Mouse (Mus musculus) midbrain, embryonic 15.5 days (tissue): ENCODE measurements around the gene Cog6. TPM values are rescaled to one million over a fixed set of nuclear protein-coding genes. Genes with fewer than 3 reads are reported as not detected.
A peak's percentile ranks its signal among the peaks of the same experiment; 100 is the strongest.

Experiments
- ATAC-seq: fragments of 200-750 bp; cut with Nextera tagmentation; replicated peaks from 2 replicates; pipeline ENCODE4 v1.8.0; 2017; ENCODE audit warnings: moderate TSS enrichment
- H3K27ac ChIP-seq: fragments of 300-500 bp; sonication (generic); 2 replicates; pipeline ENCODE4 v1.5.1; 2015; ENCODE audit warnings: mild to moderate bottlenecking, inconsistent platforms
- H3K27me3 ChIP-seq: fragments of 300-500 bp; sonication (generic); replicated peaks from 2 replicates; pipeline ENCODE4 v1.6.1; 2015; ENCODE audit warnings: inconsistent platforms
- H3K36me3 ChIP-seq: fragments of 300-500 bp; sonication (generic); replicated peaks from 2 replicates; pipeline ENCODE4 v1.6.1; 2015; ENCODE audit warnings: inconsistent platforms
- H3K4me1 ChIP-seq: fragments of 300-500 bp; sonication (generic); 2 replicates; pipeline ENCODE4 v1.6.1; 2015; ENCODE audit warnings: inconsistent platforms
- H3K4me2 ChIP-seq: fragments of 300-500 bp; sonication (generic); 2 replicates; pipeline ENCODE4 v1.6.1; 2015; ENCODE audit warnings: inconsistent platforms, mild to moderate bottlenecking, moderate library complexity
- H3K4me3 ChIP-seq: fragments of 300-500 bp; sonication (generic); 2 replicates; pipeline ENCODE4 v1.5.1; 2015; ENCODE audit warnings: mild to moderate bottlenecking, inconsistent platforms
- H3K9ac ChIP-seq: fragments of 300-500 bp; sonication (generic); 2 replicates; pipeline ENCODE4 v1.6.1; 2015; ENCODE audit warnings: mild to moderate bottlenecking, inconsistent platforms
- H3K9me3 ChIP-seq: fragments of 300-500 bp; sonication (generic); 2 replicates; pipeline ENCODE4 v1.6.1; 2016; ENCODE audit warnings: inconsistent platforms
- WGBS: fragments of 180-500 bp; shearing (Covaris S2); methylation state at CpG from one replicate; pipeline ENCODE4 v1.1.7; 2015; ENCODE audit warnings: mixed read lengths; 5-methylcytosine and 5-hydroxymethylcytosine counted together
- polyA plus RNA-seq: library from polyadenylated mRNA; unstranded; fragments of >200 nt; fragmentation: Nextera tagmentation; extraction: Ambion mirVana; gene quantifications from 2 replicates; pipeline ENCODE4 v1.2.1, GENCODE M21; 2015

The Cog6 gene
- 59.6 and 63.8 TPM in 2 replicates for polyA plus RNA-seq

DNA sequence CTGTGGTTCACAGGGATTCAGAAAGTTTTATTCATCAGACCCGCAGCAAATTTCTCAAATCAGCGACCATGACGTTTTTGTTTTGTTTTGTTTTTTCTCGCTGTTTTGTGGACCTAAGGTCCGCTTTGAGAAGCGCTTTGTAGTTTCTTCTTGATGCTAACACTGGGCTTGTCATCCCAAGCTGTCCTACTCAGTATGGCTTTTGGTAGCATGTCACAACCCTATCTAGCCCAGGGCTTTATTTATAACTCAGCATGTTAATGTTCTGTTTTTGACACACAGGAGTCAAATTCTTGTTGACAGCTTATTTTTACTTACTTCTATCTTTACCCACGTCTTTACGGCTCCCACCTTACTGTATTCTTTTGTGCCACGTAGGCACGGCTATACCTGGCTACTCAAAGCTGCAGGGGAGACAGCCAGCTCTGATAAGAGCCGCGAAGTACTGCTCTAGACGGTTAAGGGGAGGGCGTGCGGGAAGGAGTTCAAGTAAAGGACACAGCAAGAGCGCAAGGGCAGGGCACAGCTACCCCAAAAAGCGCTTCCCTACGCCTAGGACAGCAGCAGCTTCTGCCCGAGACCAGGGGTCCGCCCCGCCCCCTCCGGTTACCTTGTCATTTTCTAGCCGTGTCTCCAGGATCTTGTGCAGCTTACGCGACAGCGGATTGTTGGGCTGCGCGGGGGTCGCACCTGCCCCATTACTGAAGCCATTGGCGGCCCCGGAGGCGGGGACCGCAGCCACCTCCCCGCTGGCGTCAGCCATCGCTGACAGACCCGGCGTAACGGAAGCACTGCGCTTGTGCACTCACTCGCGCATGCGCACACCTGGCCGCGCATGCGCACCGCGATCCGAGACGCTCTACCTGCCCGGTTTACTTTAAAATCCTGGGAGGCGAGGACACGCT is at the start of gene Cog6:
Cog6 (minus strand) TSS at position 802 of the 905 bp plus-strand sequence.
- H3K36me3 ChIP-seq: peaks cover 10% of the 10 kb centered on the region; the same call in 1 of the 2 replicates
- peak within 1 kb of the TSS; percentile 57 for H3K4me2 ChIP-seq
- peaks cover 10% of the 10 kb centered on the region for H3K4me1 ChIP-seq
- H3K27ac ChIP-seq: peak within 1 kb of the TSS; percentile 84
- no peaks in the 10 kb centered on the region for H3K9me3 ChIP-seq
- peak within 1 kb of the TSS; percentile 94 for H3K4me3 ChIP-seq
- WGBS: 5% methylated on average over 53 of the region's 53 CpGs
- ATAC-seq: peak; percentile 94
- H3K9ac ChIP-seq: peak within 1 kb of the TSS; percentile 85
- H3K27me3 ChIP-seq: no peaks in the 10 kb centered on the region

DNA sequence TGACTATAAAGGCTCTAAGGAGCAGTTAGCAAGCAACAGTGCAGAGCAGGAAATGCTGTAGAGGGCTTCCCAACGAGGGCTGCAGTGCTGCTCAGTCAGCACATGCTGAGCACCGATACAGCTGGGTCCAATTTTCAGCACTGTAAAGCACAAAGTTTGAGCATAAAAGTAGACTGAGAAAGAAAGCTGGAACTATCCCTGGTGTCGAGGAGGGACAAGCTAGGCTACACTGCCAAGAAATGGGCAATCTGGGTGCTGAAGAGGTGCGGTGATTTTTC is 49.0 kb upstream of the Cog6 start:
- no peak overlapping the region for H3K4me3 ChIP-seq
- WGBS: 85% methylated on average over 4 of the region's 4 CpGs
- no peaks in the 10 kb centered on the region for H3K4me1 ChIP-seq
- H3K27me3 ChIP-seq: no peaks in the 10 kb centered on the region
- no peaks in the 10 kb centered on the region for H3K9me3 ChIP-seq
- no peaks in the 10 kb centered on the region for H3K36me3 ChIP-seq
- H3K27ac ChIP-seq: no peak overlapping the region
- H3K9ac ChIP-seq: no peak overlapping the region
- ATAC-seq: no peak
- H3K4me2 ChIP-seq: no peak overlapping the region

DNA sequence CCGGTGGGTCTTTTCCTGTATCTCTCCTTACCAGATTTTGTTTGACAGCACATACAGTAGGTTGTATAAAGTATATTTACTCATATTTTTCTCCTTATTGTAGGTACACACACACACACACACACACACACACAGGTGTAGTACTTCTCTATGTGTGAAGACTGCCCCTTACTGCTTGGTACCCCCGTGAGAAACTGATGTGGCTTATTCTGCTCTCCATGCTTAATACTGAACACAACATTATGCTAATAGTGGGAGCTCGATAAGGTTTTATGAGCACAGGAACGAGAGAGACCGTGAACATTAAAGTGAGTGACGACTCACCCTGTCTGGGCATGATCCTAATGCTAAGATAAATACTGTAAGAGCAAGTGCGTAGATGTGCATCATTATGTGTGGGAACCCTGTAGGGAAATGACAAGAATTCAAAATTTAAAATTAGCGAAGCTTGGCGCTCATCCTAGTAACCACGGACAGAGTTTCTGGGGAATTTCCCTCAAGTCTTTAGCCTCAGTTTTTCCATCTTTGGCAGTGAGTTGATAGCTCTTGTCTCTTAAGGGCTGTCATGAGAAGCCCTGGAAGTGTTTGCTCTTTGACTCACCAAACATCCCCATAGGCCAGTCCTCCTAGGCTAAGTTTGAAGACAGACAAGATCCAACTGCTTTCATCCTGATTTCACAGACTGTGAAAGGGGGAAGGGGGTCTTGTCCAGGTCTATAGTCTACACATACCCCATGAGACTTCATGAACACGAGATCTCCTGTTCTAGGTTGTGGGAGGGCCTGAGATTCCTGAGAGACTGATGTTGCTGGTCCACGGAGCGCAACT is 48.4 kb upstream of the Cog6 start:
- H3K9me3 ChIP-seq: no peaks in the 10 kb centered on the region
- no peak overlapping the region for H3K4me2 ChIP-seq
- WGBS: 86% methylated on average over 13 of the region's 13 CpGs
- H3K4me3 ChIP-seq: no peak overlapping the region
- no peaks in the 10 kb centered on the region for H3K36me3 ChIP-seq
- no peak for ATAC-seq
- no peaks in the 10 kb centered on the region for H3K27me3 ChIP-seq
- no peak overlapping the region for H3K27ac ChIP-seq
- H3K9ac ChIP-seq: no peak overlapping the region
- no peaks in the 10 kb centered on the region for H3K4me1 ChIP-seq

DNA sequence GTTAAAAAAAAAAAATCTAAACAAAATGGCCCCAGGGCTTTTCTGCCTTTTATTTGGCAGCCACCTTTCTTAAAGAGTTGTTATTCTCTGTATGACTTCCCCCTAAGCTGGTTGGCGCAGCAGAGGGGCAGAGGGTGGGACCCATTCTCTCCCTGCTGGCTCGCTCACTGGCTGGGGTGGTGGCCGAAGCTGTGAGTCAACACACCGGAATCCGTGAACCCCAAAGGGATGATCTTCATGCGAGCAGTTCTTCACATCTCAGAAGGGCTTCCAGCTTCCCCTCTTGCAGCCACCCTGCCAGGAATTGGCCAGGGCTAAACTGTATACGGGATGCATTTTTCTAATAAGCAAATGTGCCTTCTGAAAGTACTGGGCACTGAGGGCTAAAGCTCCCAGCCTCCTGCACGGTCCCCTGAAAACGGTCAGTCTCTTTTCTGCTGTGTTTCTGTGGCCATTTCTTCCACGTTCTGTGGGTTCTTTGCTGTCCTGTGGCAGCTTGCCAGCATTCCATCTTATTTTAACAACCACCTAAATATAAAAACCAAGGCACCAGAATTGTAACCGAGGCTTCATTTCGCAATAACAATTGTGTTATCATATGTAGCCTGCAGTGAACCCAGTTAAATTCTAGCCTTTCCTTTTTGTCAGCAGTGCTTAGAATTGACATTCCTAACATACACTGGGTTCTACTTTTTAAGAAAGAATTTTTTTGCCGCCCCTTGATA is 46.5 kb upstream of the Cog6 start:
- no peak for ATAC-seq
- no peaks in the 10 kb centered on the region; the same call in 1 of the 2 replicates for H3K4me1 ChIP-seq
- H3K27ac ChIP-seq: no peak overlapping the region
- H3K9ac ChIP-seq: no peak overlapping the region
- no peak overlapping the region for H3K4me2 ChIP-seq
- H3K9me3 ChIP-seq: no peaks in the 10 kb centered on the region
- no peaks in the 10 kb centered on the region for H3K36me3 ChIP-seq
- no peak overlapping the region for H3K4me3 ChIP-seq
- 62% methylated on average over 13 of the region's 13 CpGs for WGBS
- no peaks in the 10 kb centered on the region for H3K27me3 ChIP-seq

DNA sequence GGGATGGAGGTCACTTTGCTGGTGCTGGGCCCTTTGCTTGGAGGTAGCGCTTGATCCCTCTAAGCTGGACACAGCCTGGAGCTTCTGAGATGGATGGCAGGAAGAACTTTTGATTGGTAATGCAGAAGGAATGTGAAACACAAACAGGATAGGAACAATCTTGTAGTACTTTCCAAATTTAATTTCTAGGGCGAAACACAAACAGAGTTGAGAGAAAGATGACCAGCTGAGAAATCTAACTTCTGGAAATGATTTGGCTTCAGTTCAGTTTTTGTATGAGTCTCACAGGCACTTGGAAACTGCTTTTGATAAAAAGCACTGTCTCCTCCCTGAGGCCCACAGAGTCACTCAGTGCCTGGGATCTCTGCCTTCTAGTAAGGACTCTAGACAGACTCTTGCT is 42.9 kb upstream of the Cog6 start:
- no peaks in the 10 kb centered on the region for H3K9me3 ChIP-seq
- 92% methylated on average over 2 of the region's 2 CpGs for WGBS
- H3K27me3 ChIP-seq: no peaks in the 10 kb centered on the region
- no peak overlapping the region for H3K4me2 ChIP-seq
- H3K4me1 ChIP-seq: no peaks in the 10 kb centered on the region; the same call in 1 of the 2 replicates
- no peak overlapping the region for H3K27ac ChIP-seq
- H3K4me3 ChIP-seq: no peak overlapping the region
- ATAC-seq: no peak
- no peaks in the 10 kb centered on the region for H3K36me3 ChIP-seq
- H3K9ac ChIP-seq: no peak overlapping the region

DNA sequence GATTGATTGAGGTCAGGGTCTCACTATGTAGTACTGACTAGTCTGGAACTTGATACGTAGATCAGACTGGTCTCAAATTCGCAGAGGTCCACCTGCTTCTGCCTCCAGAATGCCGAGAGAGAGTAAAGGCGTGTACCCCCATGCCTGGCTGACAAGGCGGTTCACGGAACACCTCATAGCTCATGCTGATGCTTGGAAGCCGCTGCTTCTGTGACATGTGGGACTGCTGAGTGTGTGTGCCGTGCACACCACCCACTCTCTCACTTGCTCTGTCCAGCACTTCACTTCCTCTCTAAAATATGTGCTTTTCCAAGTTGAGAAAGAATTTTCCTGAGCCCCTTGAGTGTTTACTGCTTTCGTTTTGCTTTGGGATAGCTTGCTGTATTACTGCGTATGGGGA is 39.4 kb upstream of the Cog6 start:
- H3K4me1 ChIP-seq: peaks cover 2% of the 10 kb centered on the region; the same call in 1 of the 2 replicates
- H3K9ac ChIP-seq: no peak overlapping the region
- no peaks in the 10 kb centered on the region for H3K27me3 ChIP-seq
- no peak for ATAC-seq
- H3K4me3 ChIP-seq: no peak overlapping the region
- H3K36me3 ChIP-seq: no peaks in the 10 kb centered on the region
- 92% methylated on average over 10 of the region's 10 CpGs for WGBS
- H3K9me3 ChIP-seq: no peaks in the 10 kb centered on the region
- H3K4me2 ChIP-seq: no peak overlapping the region
- no peak overlapping the region for H3K27ac ChIP-seq

DNA sequence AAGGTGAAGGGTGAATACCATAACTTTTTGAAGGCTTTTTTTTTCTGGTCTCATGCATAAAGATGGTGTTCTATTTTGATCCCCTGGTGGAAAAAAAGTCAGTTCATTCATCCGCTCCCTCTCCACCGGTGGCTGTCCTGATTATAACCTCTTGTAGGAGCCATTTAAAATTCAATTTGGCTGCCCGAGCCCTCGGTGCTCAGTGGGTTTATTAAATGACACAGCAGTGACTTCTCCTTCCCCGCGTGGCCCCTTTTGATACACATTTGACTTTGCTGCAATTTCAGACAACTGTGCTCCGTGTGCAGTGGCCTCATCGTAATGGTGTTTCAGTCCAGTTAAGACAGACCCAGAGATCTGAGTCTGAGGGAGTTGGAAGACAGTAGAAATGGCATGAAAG is 35.3 kb upstream of the Cog6 start:
- Histone ChIP-seq H3K9me3 (no peaks in the 10 kb centered on the region), H3K27me3 (no peaks in the 10 kb centered on the region), H3K4me2 (no peak overlapping the region), H3K36me3 (no peaks in the 10 kb centered on the region), H3K27ac (no peak overlapping the region), H3K9ac (no peak overlapping the region), H3K4me1 (0 out of 2 replicates have a peak, but pooled peaks cover 2% of the 10 kb centered on the region), H3K4me3 (no peak overlapping the region)
- 19% methylated on average over 8 of the region's 8 CpGs for WGBS
- ATAC-seq: no peak

DNA sequence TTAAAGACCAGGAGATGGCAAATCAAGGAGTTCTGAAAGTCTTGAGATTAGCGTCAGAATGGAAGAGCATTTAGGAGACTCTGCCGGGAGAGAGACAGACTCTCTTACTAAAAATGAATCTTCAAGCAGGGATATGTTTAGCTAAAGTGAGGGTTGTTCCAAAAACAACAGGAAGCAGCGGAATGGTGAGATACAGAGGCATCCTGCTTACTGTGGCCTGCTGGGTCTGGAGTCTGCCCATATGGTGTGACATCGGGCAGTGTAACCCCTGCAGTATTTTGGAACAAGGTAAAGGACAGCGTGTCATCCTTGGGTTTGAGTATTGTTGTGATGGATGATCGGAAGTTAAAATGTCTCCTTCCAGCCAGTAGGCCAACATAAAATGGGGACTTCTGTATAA is 29.3 kb upstream of the Cog6 start:
- no peak overlapping the region for H3K4me3 ChIP-seq
- no peak for ATAC-seq
- H3K9ac ChIP-seq: no peak overlapping the region
- H3K4me1 ChIP-seq: peaks cover 21% of the 10 kb centered on the region
- H3K27me3 ChIP-seq: 0 out of 2 replicates have a peak, but pooled peaks cover 5% of the 10 kb centered on the region
- no peaks in the 10 kb centered on the region for H3K36me3 ChIP-seq
- H3K27ac ChIP-seq: no peak overlapping the region
- no peaks in the 10 kb centered on the region for H3K9me3 ChIP-seq
- WGBS: 83% methylated on average over 6 of the region's 6 CpGs
- 0 out of 2 replicates have a peak overlapping the region, but pooled peaks have one; percentile 2 for H3K4me2 ChIP-seq

DNA sequence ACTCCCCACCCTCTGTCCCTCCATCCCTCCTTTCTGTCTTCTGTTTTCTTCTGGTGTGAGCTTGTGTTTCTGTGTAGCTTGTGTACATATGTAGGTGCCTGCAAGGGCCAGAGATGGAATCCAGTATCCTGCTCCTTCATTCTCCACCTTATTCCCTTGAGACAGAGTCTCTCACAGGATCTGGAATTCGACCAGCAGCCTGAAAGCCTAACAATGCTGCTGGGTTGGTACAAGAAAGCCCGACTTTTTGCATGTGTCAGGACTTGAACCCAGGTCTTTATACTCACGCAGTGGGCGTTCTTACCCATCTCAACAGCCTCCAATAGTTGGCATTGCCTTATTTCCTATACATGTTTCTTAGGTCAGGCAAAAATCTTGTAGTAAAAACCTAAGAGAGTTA is 28.7 kb upstream of the Cog6 start:
- H3K4me3 ChIP-seq: no peak overlapping the region
- H3K4me1 ChIP-seq: peaks cover 25% of the 10 kb centered on the region
- no peaks in the 10 kb centered on the region for H3K36me3 ChIP-seq
- H3K4me2 ChIP-seq: peak overlapping the region; percentile 6; the same call in 1 of the 2 replicates
- ATAC-seq: no peak
- H3K27ac ChIP-seq: no peak overlapping the region
- 0 out of 2 replicates have a peak, but pooled peaks cover 5% of the 10 kb centered on the region for H3K27me3 ChIP-seq
- H3K9ac ChIP-seq: no peak overlapping the region
- WGBS: 88% methylated on average over 4 of the region's 4 CpGs
- H3K9me3 ChIP-seq: no peaks in the 10 kb centered on the region

DNA sequence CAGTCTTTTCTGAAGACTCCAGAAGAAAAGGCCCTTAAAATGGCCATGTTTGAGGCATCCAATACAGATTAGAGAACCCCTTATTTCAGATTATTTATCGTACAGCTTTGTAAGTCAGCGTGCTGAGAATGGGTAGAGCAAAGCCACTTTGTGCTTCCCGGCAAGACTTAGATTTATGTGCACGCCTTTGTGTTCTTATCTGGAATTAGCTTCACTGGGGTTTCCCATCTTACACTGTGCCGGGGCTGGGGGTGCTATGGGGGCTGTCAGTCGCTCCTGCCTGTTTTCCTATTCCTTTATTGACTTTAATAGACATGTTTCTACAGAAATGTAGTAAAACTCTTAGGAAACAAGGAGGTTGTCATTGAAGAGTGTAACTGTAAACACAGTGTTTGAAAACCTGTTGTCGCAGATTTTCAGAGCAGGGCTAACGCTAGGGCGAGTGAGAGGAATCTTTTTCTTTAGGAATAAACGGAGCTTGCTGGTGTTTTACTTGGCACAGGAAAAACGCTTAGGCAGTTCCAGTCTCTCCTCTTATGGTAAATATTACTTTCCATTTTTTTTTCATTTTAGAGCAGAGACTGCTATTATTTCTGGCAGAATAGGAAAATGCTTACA is 27.8 kb upstream of the Cog6 start:
- H3K9ac ChIP-seq: no peak overlapping the region
- 63% methylated on average over 11 of the region's 11 CpGs for WGBS
- no peaks in the 10 kb centered on the region for H3K9me3 ChIP-seq
- H3K36me3 ChIP-seq: no peaks in the 10 kb centered on the region
- no peak overlapping the region for H3K27ac ChIP-seq
- H3K4me2 ChIP-seq: peak overlapping the region; percentile 96
- 0 out of 2 replicates have a peak, but pooled peaks cover 5% of the 10 kb centered on the region for H3K27me3 ChIP-seq
- peak overlapping the region; percentile 28 for H3K4me3 ChIP-seq
- peaks cover 25% of the 10 kb centered on the region for H3K4me1 ChIP-seq
- ATAC-seq: no peak

DNA sequence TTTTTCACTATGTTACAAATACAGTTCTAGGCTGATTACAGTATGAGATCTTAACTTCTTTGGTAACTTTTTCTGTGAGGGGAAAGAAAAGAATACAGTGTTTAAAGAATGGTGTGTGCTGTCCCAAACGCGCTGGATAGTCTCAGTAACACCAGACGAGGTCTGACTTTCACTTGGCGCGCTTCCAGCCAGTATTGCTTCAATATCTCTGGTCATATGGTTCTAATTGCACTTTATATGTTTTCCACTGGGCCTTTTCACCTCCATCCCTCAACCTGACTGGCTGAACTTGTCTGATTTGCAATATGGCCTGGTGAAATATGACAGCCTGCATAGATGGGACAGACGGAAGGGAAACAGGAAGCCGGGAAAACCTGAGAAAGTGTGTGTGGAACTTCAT is 27.2 kb upstream of the Cog6 start:
- Histone ChIP-seq H3K4me2 (peak overlapping the region; percentile 96), H3K27me3 (0 out of 2 replicates have a peak, but pooled peaks cover 5% of the 10 kb centered on the region), H3K9ac (no peak overlapping the region), H3K4me1 (peaks cover 25% of the 10 kb centered on the region), H3K36me3 (no peaks in the 10 kb centered on the region), H3K27ac (no peak overlapping the region), H3K9me3 (no peaks in the 10 kb centered on the region), H3K4me3 (peak overlapping the region; percentile 28)
- WGBS: 68% methylated on average over 7 of the region's 7 CpGs
- ATAC-seq: no peak
